Mouse (Mus musculus) limb, embryonic 15.5 days (tissue): ENCODE measurements around the gene Dnajc13. TPM values are rescaled to one million over a fixed set of nuclear protein-coding genes. Genes with fewer than 3 reads are reported as not detected.
A peak's percentile ranks its signal among the peaks of the same experiment; 100 is the strongest.

ENCODE experiments used
- ATAC-seq: fragments of 200-750 bp; cut with Nextera tagmentation; 2 replicates; pipeline ENCODE4 v1.8.0; 2017; ENCODE audit warnings: low read depth, moderate TSS enrichment; ENCODE audit not compliant: insufficient number of reproducible peaks, low FRiP score, low TSS enrichment
- H3K27ac ChIP-seq: fragments of 300-500 bp; sonication (generic); 2 replicates; pipeline ENCODE4 v1.5.1; 2015; ENCODE audit warnings: moderate library complexity, mild to moderate bottlenecking, inconsistent platforms
- H3K27me3 ChIP-seq: fragments of 300-500 bp; sonication (generic); 2 replicates; pipeline ENCODE4 v1.6.1; 2015; ENCODE audit warnings: inconsistent platforms
- H3K36me3 ChIP-seq: fragments of 300-500 bp; sonication (generic); 2 replicates; pipeline ENCODE4 v1.6.1; 2015; ENCODE audit warnings: inconsistent platforms
- H3K4me1 ChIP-seq: fragments of 300-500 bp; sonication (generic); 2 replicates; pipeline ENCODE4 v1.6.1; 2015; ENCODE audit warnings: inconsistent platforms
- H3K4me2 ChIP-seq: fragments of 300-500 bp; sonication (generic); 2 replicates; pipeline ENCODE4 v1.6.1; 2015; ENCODE audit warnings: mild to moderate bottlenecking, inconsistent platforms
- H3K4me3 ChIP-seq: fragments of 300-500 bp; sonication (generic); 2 replicates; pipeline ENCODE4 v1.5.1; 2015; ENCODE audit warnings: mild to moderate bottlenecking, inconsistent platforms
- H3K9ac ChIP-seq: fragments of 300-500 bp; sonication (generic); 2 replicates; pipeline ENCODE4 v1.6.1; 2015; ENCODE audit warnings: inconsistent platforms
- H3K9me3 ChIP-seq: fragments of 300-500 bp; sonication (generic); 2 replicates; pipeline ENCODE4 v1.6.1; 2016; ENCODE audit warnings: inconsistent platforms
- WGBS: fragments of 180-500 bp; shearing (Covaris S2); methylation state at CpG from one replicate; pipeline ENCODE4 v1.1.7; 2015; 5-methylcytosine and 5-hydroxymethylcytosine counted together
- polyA plus RNA-seq: library from polyadenylated mRNA; unstranded; fragments of >200 nt; fragmentation: Nextera tagmentation; extraction: Ambion mirVana; gene quantifications from 2 replicates; pipeline ENCODE4 v1.2.1, GENCODE M21; 2015

Dnajc13 gene
- polyA plus RNA-seq, 1 experiment from 2014 or later = 18.1 TPM

- no peaks in the 10 kb centered on the region for H3K27me3 ChIP-seq
- 92% methylated on average over 6 of the region's 6 CpGs for WGBS
- no peak for ATAC-seq
Measured at GRCm38 (mm10) chr9:104172342-104172741, 90.4 kb downstream of the Dnajc13 start.

GRCm38 (mm10) chr9:104171651-104172050, 91.1 kb downstream of the Dnajc13 start:
- H3K4me3 ChIP-seq = no peak overlapping the region
- H3K36me3 ChIP-seq = peaks cover 82% of the 10 kb centered on the region
- H3K4me2 ChIP-seq = no peak overlapping the region
- H3K4me1 ChIP-seq = no peaks in the 10 kb centered on the region
- no peaks in the 10 kb centered on the region for H3K27me3 ChIP-seq
- no peaks in the 10 kb centered on the region for H3K9me3 ChIP-seq
- WGBS = 93% methylated on average over 6 of the region's 6 CpGs
- H3K9ac ChIP-seq = no peak overlapping the region
- no peak for ATAC-seq
- no peak overlapping the region for H3K27ac ChIP-seq

More at GRCm38 (mm10) chr9:104172342-104172741, 90.4 kb downstream of the Dnajc13 start:
- Histone ChIP-seq H3K9me3 (no peaks in the 10 kb centered on the region), H3K27ac (no peak overlapping the region), H3K4me1 (no peaks in the 10 kb centered on the region), H3K4me3 (no peak overlapping the region), H3K4me2 (no peak overlapping the region), H3K9ac (no peak overlapping the region), H3K36me3 (peaks cover 81% of the 10 kb centered on the region)

DNA sequence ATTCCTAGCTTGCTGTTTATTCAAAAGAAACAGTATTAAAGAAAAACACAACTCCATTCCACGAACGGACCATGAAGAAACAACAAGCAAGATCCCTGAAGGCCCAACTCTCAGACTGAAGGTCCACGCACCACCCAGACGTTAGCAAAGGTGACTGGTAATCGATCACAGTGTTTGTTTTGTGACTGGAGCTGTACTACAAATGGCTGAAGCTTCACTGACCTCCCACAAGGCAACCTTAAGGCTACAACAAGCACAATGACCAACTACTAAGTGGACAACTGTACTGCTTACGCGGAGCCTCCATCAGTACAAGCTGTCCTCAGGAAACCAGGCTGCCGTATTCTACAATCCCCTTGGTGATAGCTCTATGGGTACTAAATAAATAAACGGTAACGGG, 92.7 kb downstream of the Dnajc13 start:
- Histone ChIP-seq H3K27ac (no peak overlapping the region), H3K4me2 (no peak overlapping the region), H3K27me3 (no peaks in the 10 kb centered on the region), H3K36me3 (peaks cover 80% of the 10 kb centered on the region), H3K9ac (no peak overlapping the region), H3K4me1 (no peaks in the 10 kb centered on the region), H3K9me3 (no peaks in the 10 kb centered on the region), H3K4me3 (no peak overlapping the region)
- 93% methylated on average over 10 of the region's 10 CpGs for WGBS
- ATAC-seq = no peak

GRCm38 (mm10) chr9:104165926-104166325, 96.8 kb downstream of the Dnajc13 start:
- Histone ChIP-seq H3K27ac (no peak overlapping the region), H3K4me2 (no peak overlapping the region), H3K9me3 (no peaks in the 10 kb centered on the region), H3K4me1 (no peaks in the 10 kb centered on the region), H3K9ac (no peak overlapping the region), H3K27me3 (no peaks in the 10 kb centered on the region), H3K4me3 (no peak overlapping the region), H3K36me3 (peaks cover 85% of the 10 kb centered on the region)
- 88% methylated on average over 5 of the region's 5 CpGs for WGBS
- ATAC-seq = no peak

GRCm38 (mm10) chr9:104164194-104164593, 98.5 kb downstream of the Dnajc13 start:
- Histone ChIP-seq H3K4me2 (no peak overlapping the region), H3K27me3 (no peaks in the 10 kb centered on the region), H3K9ac (no peak overlapping the region), H3K9me3 (no peaks in the 10 kb centered on the region), H3K27ac (no peak overlapping the region), H3K4me3 (no peak overlapping the region), H3K4me1 (no peaks in the 10 kb centered on the region), H3K36me3 (peaks cover 85% of the 10 kb centered on the region)
- WGBS = 81% methylated on average over 5 of the region's 5 CpGs
- no peak for ATAC-seq

DNA sequence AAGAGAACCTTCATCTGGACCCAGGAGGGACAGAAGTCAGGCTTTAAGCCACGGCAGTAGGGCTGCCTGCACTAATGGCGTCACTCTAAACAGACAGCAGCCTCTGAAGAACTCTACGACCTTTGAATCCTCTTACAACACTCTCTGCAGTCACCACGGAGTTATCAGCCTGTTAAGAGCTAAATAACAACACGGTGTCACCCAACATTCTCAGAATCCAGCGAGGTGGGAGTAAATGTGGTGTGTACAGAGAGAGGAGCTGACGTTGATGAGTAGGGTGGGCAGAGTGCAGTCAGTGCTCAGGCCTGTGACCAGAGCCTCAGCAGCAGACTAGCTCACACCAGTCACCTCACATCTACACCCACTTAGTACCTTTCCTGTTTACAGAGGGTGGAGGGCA, 101.6 kb downstream of the Dnajc13 start:
- Histone ChIP-seq H3K27ac (no peak overlapping the region), H3K4me1 (no peaks in the 10 kb centered on the region), H3K9me3 (no peaks in the 10 kb centered on the region), H3K27me3 (no peaks in the 10 kb centered on the region), H3K9ac (no peak overlapping the region), H3K36me3 (peaks cover 91% of the 10 kb centered on the region), H3K4me2 (no peak overlapping the region), H3K4me3 (no peak overlapping the region)
- 83% methylated on average over 7 of the region's 7 CpGs for WGBS
- no peak for ATAC-seq

GRCm38 (mm10) chr9:104157291-104157690, 105.4 kb downstream of the Dnajc13 start:
- no peak for ATAC-seq

GRCm38 (mm10) chr9:104156506-104156905, 106.2 kb downstream of the Dnajc13 start:
- Histone ChIP-seq H3K4me2 (no peak overlapping the region), H3K4me3 (no peak overlapping the region), H3K4me1 (no peaks in the 10 kb centered on the region), H3K27ac (no peak overlapping the region), H3K9me3 (no peaks in the 10 kb centered on the region), H3K36me3 (peaks cover 91% of the 10 kb centered on the region), H3K27me3 (no peaks in the 10 kb centered on the region), H3K9ac (no peak overlapping the region)
- no peak for ATAC-seq
- 92% methylated on average over 8 of the region's 8 CpGs for WGBS

More at GRCm38 (mm10) chr9:104157291-104157690, 105.4 kb downstream of the Dnajc13 start:
- H3K4me3 ChIP-seq = no peak overlapping the region
- no peak overlapping the region for H3K27ac ChIP-seq
- no peaks in the 10 kb centered on the region for H3K4me1 ChIP-seq
- 94% methylated on average over 7 of the region's 7 CpGs for WGBS
- H3K27me3 ChIP-seq = no peaks in the 10 kb centered on the region
- no peak overlapping the region for H3K9ac ChIP-seq
- H3K4me2 ChIP-seq = no peak overlapping the region
- H3K9me3 ChIP-seq = no peaks in the 10 kb centered on the region
- peaks cover 91% of the 10 kb centered on the region for H3K36me3 ChIP-seq

GRCm38 (mm10) chr9:104155100-104155715, 107.5 kb downstream of the Dnajc13 start:
- peak; percentile 61; the same call in 1 of the 2 replicates for ATAC-seq
- Histone ChIP-seq H3K36me3 (peaks cover 88% of the 10 kb centered on the region), H3K27ac (peak overlapping the region; percentile 44), H3K4me3 (no peak overlapping the region), H3K9ac (no peak overlapping the region), H3K4me2 (no peak overlapping the region), H3K9me3 (no peaks in the 10 kb centered on the region), H3K4me1 (no peaks in the 10 kb centered on the region), H3K27me3 (no peaks in the 10 kb centered on the region)
- WGBS = 85% methylated on average over 14 of the region's 14 CpGs

GRCm38 (mm10) chr9:104152121-104152520, 110.6 kb downstream of the Dnajc13 start:
- H3K27ac ChIP-seq = no peak overlapping the region
- H3K27me3 ChIP-seq = no peaks in the 10 kb centered on the region
- H3K4me2 ChIP-seq = no peak overlapping the region
- ATAC-seq = no peak
- H3K4me1 ChIP-seq = no peaks in the 10 kb centered on the region
- no peak overlapping the region for H3K9ac ChIP-seq
- peaks cover 65% of the 10 kb centered on the region for H3K36me3 ChIP-seq
- WGBS = 81% methylated on average over 7 of the region's 7 CpGs
- H3K9me3 ChIP-seq = no peaks in the 10 kb centered on the region
- H3K4me3 ChIP-seq = no peak overlapping the region

DNA sequence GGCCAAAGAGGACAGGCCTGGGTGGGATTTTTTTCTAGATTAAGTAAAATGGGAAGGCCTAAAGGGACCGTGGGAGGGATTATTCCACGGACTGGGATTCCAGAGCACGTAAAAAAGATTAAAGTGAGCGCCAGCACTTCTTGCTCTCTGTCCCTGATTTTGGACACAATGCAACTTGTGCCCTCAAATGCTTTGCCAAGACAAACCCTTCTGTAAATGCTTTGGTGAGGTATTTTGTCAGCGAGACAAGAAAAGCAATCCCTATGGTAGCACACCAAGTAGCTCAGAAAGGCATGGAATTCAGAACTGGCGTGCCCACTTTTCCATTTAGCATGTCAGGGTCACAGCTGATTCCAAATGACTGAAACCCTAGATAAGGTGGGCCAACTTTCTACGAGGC, 113.8 kb downstream of the Dnajc13 start:
- no peak overlapping the region for H3K27ac ChIP-seq
- WGBS = 85% methylated on average over 7 of the region's 7 CpGs
- no peaks in the 10 kb centered on the region for H3K4me1 ChIP-seq
- H3K9ac ChIP-seq = no peak overlapping the region
- no peaks in the 10 kb centered on the region for H3K9me3 ChIP-seq
- H3K4me2 ChIP-seq = no peak overlapping the region
- H3K27me3 ChIP-seq = no peaks in the 10 kb centered on the region
- H3K4me3 ChIP-seq = no peak overlapping the region
- ATAC-seq = no peak
- peaks cover 37% of the 10 kb centered on the region for H3K36me3 ChIP-seq

DNA sequence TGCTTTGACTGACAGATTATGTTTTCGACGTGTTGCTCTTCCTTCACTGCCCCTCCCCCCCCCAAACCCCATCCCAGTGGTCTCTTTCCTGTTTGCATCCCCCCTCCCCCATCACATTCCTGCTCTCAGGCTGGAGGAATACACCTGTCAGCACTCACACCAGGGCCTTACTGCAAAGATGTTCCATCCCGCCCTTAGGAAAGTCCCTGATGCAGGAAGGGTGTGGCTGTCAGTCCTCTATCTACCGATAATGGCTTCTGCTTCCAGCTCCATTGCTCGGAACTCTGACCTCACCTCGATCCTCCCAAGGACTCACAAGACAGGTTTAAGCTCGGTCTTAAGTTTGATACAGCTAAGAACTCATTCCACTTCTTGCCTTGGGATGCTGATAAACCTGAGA, 116.0 kb downstream of the Dnajc13 start:
- H3K27ac ChIP-seq = no peak overlapping the region
- H3K4me2 ChIP-seq = no peak overlapping the region
- no peak overlapping the region for H3K4me3 ChIP-seq
- H3K9me3 ChIP-seq = no peaks in the 10 kb centered on the region
- H3K27me3 ChIP-seq = no peaks in the 10 kb centered on the region
- H3K36me3 ChIP-seq = peaks cover 17% of the 10 kb centered on the region
- ATAC-seq = no peak
- H3K4me1 ChIP-seq = no peaks in the 10 kb centered on the region
- 76% methylated on average over 7 of the region's 7 CpGs for WGBS
- H3K9ac ChIP-seq = no peak overlapping the region
